Mouse (Mus musculus) C2C12 (cell line): ENCODE measurements around the gene Cyp4f18.

Source experiments
- CEBPB ChIP-seq: IDR thresholded peaks from one replicate; pipeline ENCODE4 v1.6.1; 2011; ENCODE audit warnings: low read depth, mild to moderate bottlenecking, control low read depth, moderate library complexity
- CTCF ChIP-seq: IDR thresholded peaks from one replicate; pipeline ENCODE4 v1.5.1; 2011; ENCODE audit not compliant: control insufficient read depth, insufficient read depth, insufficient read length
- MAX ChIP-seq: IDR thresholded peaks from one replicate; pipeline ENCODE4 v1.6.1; 2011; ENCODE audit warnings: mild to moderate bottlenecking, control low read depth
- MYOG ChIP-seq: IDR thresholded peaks from one replicate; pipeline ENCODE4 v1.6.1; 2011; ENCODE audit not compliant: control insufficient read depth, insufficient read length; ENCODE audit errors: extremely low read depth
- USF1 ChIP-seq: IDR thresholded peaks from one replicate; pipeline ENCODE4 v1.6.1; 2011; ENCODE audit warnings: low read depth, mild to moderate bottlenecking, control low read depth, moderate library complexity

- TF ChIP-seq CTCF (no peak), USF1 (no peak), MYOG (no peak), MAX (no peak), CEBPB (no peak)
Measured at GRCm38 (mm10) chr8:71981032-71981431, 28.4 kb downstream of the Cyp4f18 start.
